Mouse (Mus musculus) A20 (cell line): ENCODE measurements around the gene Klk1b4.
A peak's percentile ranks its signal among the peaks of the same experiment; 100 is the strongest.
"Not testable (repeated sequence)": the region's sequence is repeated elsewhere in the genome, so short reads cannot be mapped to it uniquely, and the experiment has no call there.

Source experiments
- DNase-seq: peaks from one replicate; pipeline ENCODE4 v3.0.0-alpha.2; 2011; ENCODE audit warnings: low read depth, low spot score

The Klk1b4 gene

GRCm38 (mm10) chr7:44207135-44207534, at the start of gene Klk1b4:
TSS of gene Klk1b4 (plus strand) at chr7:44207435.
- not testable (repeated sequence) for DNase-seq

- DNase-seq, result no peak
Measured at GRCm38 (mm10) chr7:44179299-44180045, 27.8 kb upstream of the Klk1b4 start.

- DNase-seq, result not testable (repeated sequence)
Measured at GRCm38 (mm10) chr7:44186516-44186915, 20.7 kb upstream of the Klk1b4 start.

- DNase-seq, result not testable (repeated sequence)
Measured at GRCm38 (mm10) chr7:44187936-44188335, 19.3 kb upstream of the Klk1b4 start, which contains the start of gene Klk1b24. TSS of gene Klk1b24 (plus strand) at chr7:44188236.

- DNase-seq, result not testable (repeated sequence)
Measured at GRCm38 (mm10) chr7:44193466-44193865, 13.8 kb upstream of the Klk1b4 start.

GRCm38 (mm10) chr7:44197891-44198290, 9.3 kb upstream of the Klk1b4 start, which contains the start of gene Klk1b3:
TSS of gene Klk1b3 (plus strand) at chr7:44198191.
- DNase-seq, result no peak

- no peak for DNase-seq
Measured at GRCm38 (mm10) chr7:44208307-44208706, 1.1 kb downstream of the Klk1b4 start.

GRCm38 (mm10) chr7:44215645-44216044, 8.4 kb downstream of the Klk1b4 start, which contains the start of gene Klk1b5:
TSS of gene Klk1b5 (plus strand) at chr7:44215945.
- no peak for DNase-seq

GRCm38 (mm10) chr7:44221601-44222000, 14.4 kb downstream of the Klk1b4 start:
- DNase-seq, result not testable (repeated sequence)

- DNase-seq, result not testable (repeated sequence)
Measured at GRCm38 (mm10) chr7:44222335-44222734, 15.1 kb downstream of the Klk1b4 start.

- DNase-seq, result no peak
Measured at GRCm38 (mm10) chr7:44225076-44225475, 17.8 kb downstream of the Klk1b4 start, which contains the start of gene Klk1. TSS of gene Klk1 (plus strand) at chr7:44225360.

- DNase-seq, result no peak
Measured at GRCm38 (mm10) chr7:44235909-44236308, 28.7 kb downstream of the Klk1b4 start, which contains the start of gene Gm36864. TSS of gene Gm36864 (plus strand) at chr7:44236177.

GRCm38 (mm10) chr7:44239913-44240312, 32.7 kb downstream of the Klk1b4 start:
- no peak for DNase-seq

- no peak for DNase-seq
Measured at GRCm38 (mm10) chr7:44240712-44241111, 33.5 kb downstream of the Klk1b4 start.

GRCm38 (mm10) chr7:44241163-44241562, 33.9 kb downstream of the Klk1b4 start:
- DNase-seq, result no peak

- no peak for DNase-seq
Measured at GRCm38 (mm10) chr7:44244080-44244479, 36.8 kb downstream of the Klk1b4 start.

GRCm38 (mm10) chr7:44246055-44246983, 39.1 kb downstream of the Klk1b4 start, which contains the start of the genes 1700028J19Rik and 2410002F23Rik:
TSS of gene 1700028J19Rik (minus strand) at chr7:44246695.
TSS of gene 2410002F23Rik (plus strand) at chr7:44246722.
- peak; percentile 94 for DNase-seq

GRCm38 (mm10) chr7:44246984-44247470, 39.8 kb downstream of the Klk1b4 start:
- peak; percentile 81 for DNase-seq

GRCm38 (mm10) chr7:44247971-44248370, 40.7 kb downstream of the Klk1b4 start:
- DNase-seq, result no peak

- no peak for DNase-seq
Measured at GRCm38 (mm10) chr7:44249248-44249647, 42.0 kb downstream of the Klk1b4 start.

GRCm38 (mm10) chr7:44250732-44251275, 43.6 kb downstream of the Klk1b4 start:
- not testable (repeated sequence) for DNase-seq
